Comparison of ENCODE assay signal across 8 mouse cellular contexts in genomic region chr8:78598237-78598636, GRCm38 (mm10).
A peak's percentile ranks its signal among the peaks of the same experiment; 100 is the strongest.
DNase-seq lines count a peak whose midpoint lies in the region; ATAC-seq and TF ChIP-seq lines count a peak whose summit lies in the region.

No protein-coding gene starts in this region.

- peak; percentile 57; the same call in 1 of the 2 replicates for ATAC-seq in limb, embryonic 14.5 days (ENCODE audit: low FRiP score, low read depth)
- ATAC-seq in megakaryocyte progenitor cell, adult 5-6 weeks (replicated peaks; ENCODE audit: poor library complexity) = no peak
- no peak for ATAC-seq in cerebellum, adult (ENCODE audit: insufficient number of reproducible peaks, low FRiP score, low TSS enrichment)

- TF ChIP-seq POLR2A in heart, adult 2 months (IDR thresholded peaks at IDR 0.05; ENCODE audit: insufficient read depth, low read depth, low read length) = no peak
- TF ChIP-seq POLR2A in limb, embryonic 14.5 days (IDR thresholded peaks at IDR 0.05; ENCODE audit: borderline replicate concordance, extremely low read depth, insufficient read depth, insufficient read length) = no peak

- TF ChIP-seq EP300 in heart, adult 2 months (IDR thresholded peaks at IDR 0.05; ENCODE audit: insufficient read depth, low read depth, low read length) = no peak

- no peak overlapping the region for H3K9ac ChIP-seq in heart, adult 2 months (ENCODE audit: low read depth, low read length)
- H3K9ac ChIP-seq in limb, embryonic 14.5 days (ENCODE audit: low read depth, low read length, severe bottlenecking) = no peak overlapping the region

- H3K4me2 ChIP-seq in limb, embryonic 14.5 days (replicated peaks; ENCODE audit: low read depth, low read length, severe bottlenecking) = no peak overlapping the region

- no peak overlapping the region for H3K4me3 ChIP-seq in heart, adult 2 months
- H3K4me3 ChIP-seq in limb, embryonic 14.5 days (replicated peaks; ENCODE audit: low read length) = no peak overlapping the region

- 41% methylated on average over 3 of the region's 3 CpGs for WGBS in heart, adult 2 months
- WGBS in limb, embryonic 14.5 days = 17% methylated on average over 3 of the region's 3 CpGs

- H3K9me3 ChIP-seq in limb, embryonic 14.5 days (ENCODE audit: control insufficient read depth, low read length) = no peaks in the 10 kb centered on the region

- H3K27ac ChIP-seq in heart, adult 2 months = no peak overlapping the region
- no peak overlapping the region for H3K27ac ChIP-seq in limb, embryonic 14.5 days (replicated peaks; ENCODE audit: low read depth, low read length)

- H3K4me1 ChIP-seq in heart, adult 2 months (ENCODE audit: control insufficient read depth, insufficient read depth, low read length) = no peaks in the 10 kb centered on the region
- H3K4me1 ChIP-seq in limb, embryonic 14.5 days (ENCODE audit: control insufficient read depth, insufficient read depth, low read length) = 0 out of 2 replicates have a peak, but pooled peaks cover 8% of the 10 kb centered on the region

- DNase-seq in heart, adult 11 months = peak; percentile 89
- no peak for DNase-seq in heart, adult 2 months
- DNase-seq in NIH3T3 (ENCODE audit: low read depth) = peak; percentile 42
- peak; percentile 10 to 16 for DNase-seq in heart, postnatal 10 days
- DNase-seq in limb, embryonic 14.5 days (ENCODE audit: low spot score) = peak; percentile 39
- no peak for DNase-seq in left cerebral cortex, adult 8-10 months (ENCODE audit: low spot score in 2 of 2)

- intact Hi-C loops in heart, adult 2 months (cut with DNase I) = no loop called here
- intact Hi-C loops in heart, postnatal 10 days (cut with DNase I) = no loop called here

- H3K79me2 ChIP-seq in heart, adult 2 months (replicated peaks; ENCODE audit: control insufficient read depth, insufficient read depth, low read length) = no peaks in the 10 kb centered on the region

- TF ChIP-seq CTCF in heart, adult 2 months (IDR thresholded peaks at IDR 0.05) = no peak

- H3K36me3 ChIP-seq in heart, adult 2 months (ENCODE audit: control insufficient read depth, insufficient read depth, low read length) = no peaks in the 10 kb centered on the region
- H3K36me3 ChIP-seq in limb, embryonic 14.5 days (ENCODE audit: control insufficient read depth, insufficient read depth, low read length) = no peaks in the 10 kb centered on the region

- H3K27me3 ChIP-seq in heart, adult 2 months (ENCODE audit: control insufficient read depth, insufficient read depth, low read length) = no peaks in the 10 kb centered on the region
- H3K27me3 ChIP-seq in limb, embryonic 14.5 days (ENCODE audit: control insufficient read depth, insufficient read depth, low read length) = no peaks in the 10 kb centered on the region

Comparison
In these comparisons a context has a peak if more than half of its experiments do, and no peak if none do; other contexts are left out.
1. DNase-seq: peak in heart, adult 11 months (single experiment), NIH3T3 (single experiment), heart, postnatal 10 days (2 of 2) and limb, embryonic 14.5 days (single experiment); none in heart, adult 2 months (0 of 2) and left cerebral cortex, adult 8-10 months (0 of 2).